1 mouse cellular context compared by ENCODE assay signal in genomic region chr17:46623819-46624557, GRCm38 (mm10).
TF ChIP-seq lines count a peak whose summit lies in the region.

No protein-coding gene starts in this region.

TF ChIP-seq in CH12.LX, 34 proteins besides CTCF, POLR2A, EP300 and RAD21 (continued from another document):
- no peak for TF ChIP-seq USF2 (conservative IDR thresholded peaks at IDR 0.05; ENCODE audit: low read depth, low read length)
- TF ChIP-seq HCFC1 (IDR thresholded peaks at IDR 0.05; ENCODE audit: low read depth, low read length), result no peak; the same call in 1 of the 2 replicates
- no peak for TF ChIP-seq MAZ (IDR thresholded peaks at IDR 0.05; ENCODE audit: low read depth, low read length)
- TF ChIP-seq KAT2A (IDR thresholded peaks at IDR 0.05; ENCODE audit: insufficient replicate concordance, low read length), result no peak
- no peak for TF ChIP-seq NRF1 (IDR thresholded peaks at IDR 0.05; ENCODE audit: low read depth, low read length)
- TF ChIP-seq MYC (IDR thresholded peaks at IDR 0.05; ENCODE audit: low read depth, low read length), result no peak; the same call in 1 of the 2 replicates
- TF ChIP-seq PAX5 (IDR thresholded peaks at IDR 0.05; ENCODE audit: low read length), result no peak
- no peak for TF ChIP-seq CHD1 (IDR thresholded peaks at IDR 0.05; ENCODE audit: low read depth, low read length)
